Mouse (Mus musculus) liver, adult 2 months (tissue): ENCODE results near the gene Cd163. TPM values are rescaled to one million over a fixed set of nuclear protein-coding genes. Genes with fewer than 3 reads are reported as not detected.

Experiments
- DNase-seq: peaks from one replicate; pipeline ENCODE4 v3.0.0-alpha.2; 2011; ENCODE audit warnings: low read depth, low spot score; ENCODE audit errors: extremely low read depth
- H3K27ac ChIP-seq: fragments of 200-500 bp; replicated peaks from 2 replicates; pipeline ENCODE4 v1.5.1; 2012; ENCODE audit warnings: low read depth, mild to moderate bottlenecking, control low read depth, inconsistent platforms, low read length; ENCODE audit not compliant: insufficient read depth
- H3K27me3 ChIP-seq: fragments of 200-500 bp; 2 replicates; pipeline ENCODE4 v1.6.1; 2012; ENCODE audit warnings: mild to moderate bottlenecking, moderate library complexity, low read length, inconsistent platforms; ENCODE audit not compliant: control insufficient read depth, insufficient read depth
- H3K36me3 ChIP-seq: fragments of 200-500 bp; 2 replicates; pipeline ENCODE4 v1.6.1; 2012; ENCODE audit warnings: low read length, inconsistent platforms; ENCODE audit not compliant: control insufficient read depth, insufficient read depth
- H3K4me1 ChIP-seq: fragments of 200-500 bp; 2 replicates; pipeline ENCODE4 v1.6.1; 2011; ENCODE audit warnings: low read length; ENCODE audit not compliant: control insufficient read depth, insufficient read depth
- H3K4me3 ChIP-seq: fragments of 200-500 bp; 2 replicates; pipeline ENCODE4 v1.5.1; 2011; ENCODE audit warnings: low read depth, mild to moderate bottlenecking, control low read depth, low read length, moderate library complexity; ENCODE audit not compliant: insufficient read depth
- H3K79me2 ChIP-seq: fragments of 200-500 bp; 2 replicates; pipeline ENCODE4 v1.6.1; 2012; ENCODE audit warnings: inconsistent platforms, mild to moderate bottlenecking, low read length, moderate library complexity; ENCODE audit not compliant: control insufficient read depth, insufficient read depth
- H3K9ac ChIP-seq: fragments of 200-500 bp; 2 replicates; pipeline ENCODE4 v1.6.1; 2012; ENCODE audit warnings: low read depth, mild to moderate bottlenecking, control low read depth, inconsistent platforms, low read length
- CTCF ChIP-seq: fragments of 200-500 bp; IDR thresholded peaks from 2 replicates; pipeline ENCODE4 v1.5.1; 2011; ENCODE audit warnings: low read depth, low read length, control low read depth
- POLR2A ChIP-seq: fragments of 200-500 bp; IDR thresholded peaks from 2 replicates; pipeline ENCODE4 v1.6.1; 2011; ENCODE audit warnings: low read length, control low read depth; ENCODE audit not compliant: insufficient read depth; ENCODE audit errors: extremely low read depth
- WGBS: fragments of 180-500 bp; shearing (Covaris S2); methylation state at CpG from one replicate; pipeline ENCODE4 v1.1.7; 2018; 5-methylcytosine and 5-hydroxymethylcytosine counted together
- polyA plus RNA-seq: library from polyadenylated mRNA; depleted of rRNA; stranded (reverse); fragments of >200 nt; gene quantifications from 2 replicates; pipeline ENCODE4 v1.2.3, GENCODE M21; 2012; rRNA removed
- total RNA-seq: library from RNA; depleted of rRNA; stranded (reverse); fragments of >200 nt; gene quantifications from 2 replicates; pipeline ENCODE4 v1.2.3, GENCODE M21; 2014; rRNA removed

Cd163 gene
- total RNA-seq (6.4 and 15.7 TPM in 2 replicates), polyA plus RNA-seq (1.1 TPM in 2 replicates)

DNA sequence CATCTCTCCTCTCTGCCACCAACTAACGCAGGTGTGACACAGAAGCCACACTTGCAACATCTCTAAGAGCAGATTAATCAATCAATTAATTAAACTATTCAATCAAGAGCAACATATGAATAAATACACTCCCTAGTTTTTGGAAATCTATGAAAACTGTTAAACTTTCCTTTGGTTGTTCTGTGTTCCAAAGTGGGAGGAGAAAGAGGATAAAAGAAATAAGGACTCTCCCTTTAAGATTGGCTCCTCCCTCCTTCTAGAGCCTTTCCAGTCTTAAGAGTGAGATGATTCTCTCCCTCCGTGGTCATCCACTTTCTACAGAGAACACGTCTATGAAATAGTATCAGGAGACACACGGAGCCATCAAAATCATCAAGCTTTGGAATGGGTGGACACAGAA is at the start of gene Cd163:
TSS of gene Cd163 (plus strand) at position 301 of the 400 bp plus-strand sequence.
- no peak within 1 kb of the TSS for H3K27ac ChIP-seq
- WGBS, result 86% methylated on average over 4 of the region's 4 CpGs
- DNase-seq, result no peak

DNA sequence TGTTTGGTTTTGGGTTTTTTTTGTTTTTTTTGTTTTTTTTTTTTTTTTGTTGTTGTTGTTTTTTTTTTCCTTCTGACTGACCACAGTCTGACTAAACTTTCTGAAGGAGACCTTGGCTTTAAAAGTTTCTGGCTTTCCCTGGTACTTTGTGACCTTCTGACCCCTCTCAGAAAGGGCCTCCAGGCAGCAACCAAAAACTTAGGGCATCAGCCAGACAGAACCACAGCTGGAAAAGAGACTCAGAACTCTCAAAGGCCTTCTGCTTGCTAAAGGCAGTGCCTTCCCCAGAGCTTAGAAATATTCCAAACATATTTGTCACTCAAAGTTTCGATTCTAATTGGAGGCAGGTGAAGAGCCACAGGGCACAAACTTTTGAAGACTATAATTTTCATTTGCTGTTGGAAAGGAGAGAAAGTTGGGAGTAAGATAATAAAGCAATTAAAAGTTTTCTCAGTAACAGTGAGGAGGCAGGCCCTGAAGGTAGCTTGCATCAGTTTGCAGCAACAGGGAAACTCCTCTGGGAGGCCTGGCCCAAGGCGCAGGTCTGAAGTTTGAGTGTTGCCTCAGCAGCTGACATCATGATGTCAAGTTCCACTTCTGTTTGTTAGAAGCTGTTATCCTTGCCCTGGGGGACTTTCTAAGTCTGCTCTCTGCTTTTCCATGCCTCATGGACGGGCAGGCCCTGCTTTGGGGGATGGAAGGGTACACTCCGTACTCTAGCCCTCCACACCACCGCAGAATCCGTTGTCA is 48.6 kb upstream of the Cd163 start:
- Histone ChIP-seq H3K4me1 (no peaks in the 10 kb centered on the region), H3K79me2 (no peaks in the 10 kb centered on the region), H3K4me3 (no peak overlapping the region), H3K36me3 (no peaks in the 10 kb centered on the region), H3K27ac (no peak overlapping the region), H3K27me3 (no peaks in the 10 kb centered on the region), H3K9ac (no peak overlapping the region)
- DNase-seq, result no peak
- TF ChIP-seq POLR2A (no peak), CTCF (no peak)
- 83% methylated on average over 6 of the region's 6 CpGs for WGBS

More for the DNA sequence above, at the start of gene Cd163:
- H3K4me3 ChIP-seq, result no peak within 1 kb of the TSS
- no peaks in the 10 kb centered on the region for H3K27me3 ChIP-seq
- no peak within 1 kb of the TSS for H3K9ac ChIP-seq
- H3K4me1 ChIP-seq, result no peaks in the 10 kb centered on the region
- no peaks in the 10 kb centered on the region for H3K79me2 ChIP-seq
- H3K36me3 ChIP-seq, result no peaks in the 10 kb centered on the region
- TF ChIP-seq CTCF, result no peak
- no peak for TF ChIP-seq POLR2A

- Histone ChIP-seq H3K9ac (no peak overlapping the region), H3K4me1 (no peaks in the 10 kb centered on the region), H3K79me2 (no peaks in the 10 kb centered on the region), H3K27me3 (no peaks in the 10 kb centered on the region), H3K27ac (no peak overlapping the region), H3K4me3 (no peak overlapping the region), H3K36me3 (no peaks in the 10 kb centered on the region)
- 21% methylated on average over 14 of the region's 14 CpGs for WGBS
- peak; percentile 19 for DNase-seq
- TF ChIP-seq CTCF (peak; percentile 91), POLR2A (no peak)
Measured at GRCm38 (mm10) chr6:124260198-124260931, 44.1 kb upstream of the Cd163 start.

DNA sequence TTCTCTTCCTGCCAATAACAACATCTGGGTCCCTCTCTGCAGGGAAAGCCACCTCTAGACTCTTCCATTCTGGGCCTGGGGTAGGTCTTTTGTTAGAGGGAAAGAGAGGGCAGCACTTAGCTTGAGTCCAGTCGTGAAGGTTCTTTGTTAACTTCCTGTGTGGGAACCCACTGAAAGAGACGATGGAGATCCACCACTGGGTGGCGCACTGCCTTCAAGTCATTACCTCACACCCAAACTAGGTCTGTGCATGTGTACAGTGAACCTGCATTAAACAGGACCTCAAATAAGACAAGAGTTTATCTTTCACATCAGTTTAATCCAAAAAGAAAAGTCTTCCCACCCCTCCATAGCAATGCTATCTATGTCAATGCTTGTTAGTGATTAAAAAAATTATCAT is 41.8 kb upstream of the Cd163 start:
- Histone ChIP-seq H3K4me3 (no peak overlapping the region), H3K4me1 (no peaks in the 10 kb centered on the region), H3K79me2 (no peaks in the 10 kb centered on the region), H3K9ac (no peak overlapping the region), H3K36me3 (no peaks in the 10 kb centered on the region), H3K27me3 (no peaks in the 10 kb centered on the region), H3K27ac (no peak overlapping the region)
- DNase-seq, result peak; percentile 45
- WGBS, result 2% methylated on average over 3 of the region's 3 CpGs
- TF ChIP-seq CTCF (peak; percentile 72), POLR2A (no peak)

GRCm38 (mm10) chr6:124273231-124273880 is 31.1 kb upstream of the Cd163 start:
- peak; percentile 48 for DNase-seq
- Histone ChIP-seq H3K27me3 (no peaks in the 10 kb centered on the region), H3K36me3 (no peaks in the 10 kb centered on the region), H3K4me3 (no peak overlapping the region), H3K4me1 (no peaks in the 10 kb centered on the region), H3K79me2 (no peaks in the 10 kb centered on the region), H3K27ac (no peak overlapping the region), H3K9ac (no peak overlapping the region)
- no peak for TF ChIP-seq POLR2A
- TF ChIP-seq CTCF, result no peak
- 70% methylated on average over 5 of the region's 5 CpGs for WGBS
